Mouse (Mus musculus) left cerebral cortex, adult 9 months (tissue): ENCODE results near the gene Pax7.

Experiments
- DNase-seq, 2 experiments: peaks; one replicate each; pipeline ENCODE4 v3.0.0; 2022; ENCODE audit warnings: low spot score in 2 of 2

Gene Pax7

DNA sequence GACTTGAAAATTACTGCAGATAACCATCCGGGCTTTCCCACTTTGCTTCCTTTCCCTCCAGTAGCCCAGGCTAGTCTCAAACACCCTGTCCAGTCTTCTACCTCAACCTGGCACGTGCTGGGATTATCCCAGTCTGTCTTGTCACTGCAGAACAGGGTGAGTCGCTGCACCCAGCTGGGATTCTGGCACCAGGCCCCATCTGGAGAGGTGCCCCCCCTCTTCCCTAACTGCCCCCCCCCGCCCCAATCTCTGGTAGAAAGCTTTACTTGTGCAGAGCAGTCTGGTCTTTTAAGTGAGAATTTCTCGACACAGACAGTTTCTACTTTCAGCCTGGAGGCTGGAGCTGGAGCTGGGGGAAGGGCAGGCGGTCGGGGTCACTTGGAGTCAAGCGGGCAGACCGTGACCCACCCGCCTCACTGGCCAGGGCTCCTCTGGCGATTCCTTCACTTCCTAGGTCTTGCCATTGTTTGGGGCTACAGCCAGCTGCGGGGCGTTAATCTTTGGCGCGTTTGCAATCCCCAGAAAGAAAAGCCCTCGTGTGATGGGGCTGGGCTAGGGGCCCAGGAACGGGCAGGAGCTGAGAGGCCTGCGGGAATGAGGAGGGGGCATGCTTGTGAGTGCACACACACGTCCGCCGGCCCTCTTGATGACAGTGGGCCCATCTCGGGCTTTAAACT lies 22.4 kb downstream of the Pax7 start:
- no peak for DNase-seq

DNA sequence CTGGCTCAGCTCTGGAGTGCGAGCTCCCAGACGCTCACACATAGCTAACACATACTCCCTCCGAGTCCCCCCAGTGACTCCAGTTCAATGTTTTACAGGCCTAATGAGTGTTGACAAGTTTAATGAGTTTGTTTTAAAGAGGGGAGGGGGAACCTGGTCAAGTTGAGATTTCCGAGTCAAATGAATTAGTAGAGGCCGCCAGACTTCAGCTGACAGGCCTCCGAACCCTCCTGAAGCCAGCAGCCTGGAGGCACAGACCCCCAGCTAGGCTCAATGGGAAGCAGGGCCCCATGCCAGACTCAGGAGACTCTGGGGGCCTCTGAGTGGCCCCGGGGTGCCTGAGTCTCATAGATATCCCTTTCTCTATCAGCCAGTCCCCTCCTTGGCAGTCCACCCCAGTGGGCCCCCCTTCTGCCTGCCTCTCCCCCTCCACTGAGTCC lies 23.9 kb downstream of the Pax7 start:
- DNase-seq, result no peak

DNA sequence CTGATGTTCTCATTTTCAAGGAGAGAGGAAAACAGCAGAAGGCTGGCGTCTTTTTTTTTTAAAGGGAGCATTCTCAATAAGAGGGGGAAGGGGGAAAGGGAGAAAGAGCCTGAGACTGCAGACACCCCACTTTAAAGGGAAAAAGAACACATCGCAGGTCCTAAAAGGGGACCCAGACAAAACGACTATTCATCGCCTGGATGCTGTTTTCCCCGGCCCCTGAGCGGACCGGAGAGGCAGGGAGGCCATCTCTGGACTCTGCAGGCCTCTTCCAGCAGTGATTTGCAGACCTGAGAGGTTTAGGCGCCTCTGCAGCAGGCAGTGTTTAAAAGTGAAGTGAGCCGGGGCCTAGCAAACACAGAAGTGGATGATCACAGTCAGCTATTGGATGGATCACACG lies 25.5 kb downstream of the Pax7 start:
- no peak for DNase-seq

GRCm38 (mm10) chr4:139807191-139807808 lies 26.0 kb downstream of the Pax7 start:
- no peak for DNase-seq

DNA sequence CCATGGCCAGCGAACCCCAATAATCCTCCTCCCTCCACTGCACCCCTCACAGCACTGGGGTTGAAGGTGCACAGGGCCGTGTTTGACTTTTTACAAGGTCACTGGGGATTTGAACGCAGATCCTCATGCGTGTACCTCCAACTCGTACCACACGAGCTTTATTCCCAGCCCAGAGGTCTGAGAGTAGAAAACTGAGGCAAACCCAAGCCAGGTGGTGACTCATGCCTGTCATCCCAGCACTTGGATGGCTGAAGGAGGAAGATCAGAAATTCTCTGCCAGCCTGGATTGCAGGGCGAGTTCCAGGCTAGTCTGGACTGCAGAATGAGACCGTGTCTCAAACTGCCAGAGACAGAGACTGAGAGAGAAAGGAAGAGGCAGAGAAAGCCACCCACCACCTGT lies 28.4 kb downstream of the Pax7 start:
- no peak for DNase-seq

DNA sequence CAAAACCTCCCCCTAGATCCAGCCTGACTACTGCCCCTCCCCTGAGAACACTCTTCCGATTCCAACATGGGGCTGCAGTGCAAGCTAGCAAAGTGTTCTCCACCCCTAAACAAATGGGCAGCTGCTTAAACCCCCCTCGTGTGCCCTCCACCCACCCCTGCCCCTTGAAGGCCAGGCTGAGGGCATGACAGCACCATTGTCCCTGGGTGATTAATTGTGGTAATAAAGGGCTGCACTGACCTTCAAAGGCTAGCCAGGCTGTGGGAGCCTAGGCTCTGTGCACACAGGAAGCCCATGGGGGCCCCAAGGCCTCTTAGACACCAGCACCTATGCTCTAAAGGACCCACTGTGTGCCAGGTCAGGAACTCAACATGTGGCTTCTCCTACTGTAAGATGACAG lies 29.3 kb downstream of the Pax7 start:
- DNase-seq, result no peak

DNA sequence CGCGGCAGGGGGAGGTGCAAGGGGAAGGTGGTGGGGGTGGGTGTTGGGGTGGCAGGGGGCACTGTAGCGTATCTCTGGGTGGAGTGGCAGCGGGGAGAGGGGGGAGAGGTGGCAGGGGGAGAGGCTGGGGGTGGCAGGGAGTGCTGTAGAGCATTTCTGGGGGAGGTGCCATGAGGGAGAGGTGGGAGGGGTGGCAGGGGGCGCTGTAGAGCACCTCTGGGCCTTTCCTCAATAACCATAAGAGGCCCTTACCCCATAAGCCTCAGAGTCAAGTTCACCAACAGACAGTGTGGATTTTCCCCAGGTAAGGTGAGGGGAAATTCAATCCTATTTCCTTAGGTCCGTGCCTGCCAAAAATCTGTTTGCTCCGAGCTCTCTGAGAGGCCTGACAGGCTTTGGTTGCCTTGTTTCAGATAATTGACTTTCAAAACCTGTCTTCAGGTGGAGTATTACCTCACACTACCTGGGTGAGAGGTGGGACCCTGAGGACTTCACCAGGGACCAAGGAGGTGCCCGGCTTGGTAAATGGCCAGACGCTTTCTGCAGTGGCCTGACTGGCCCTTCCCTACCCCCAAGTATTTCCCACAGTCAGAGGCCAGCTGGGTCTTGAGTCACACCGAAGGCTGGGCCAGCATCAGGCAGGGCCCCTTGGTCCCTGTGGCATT lies 33.8 kb downstream of the Pax7 start:
- no peak for DNase-seq

- no peak for DNase-seq
Observed at GRCm38 (mm10) chr4:139797344-139797743, 36.0 kb downstream of the Pax7 start.

DNA sequence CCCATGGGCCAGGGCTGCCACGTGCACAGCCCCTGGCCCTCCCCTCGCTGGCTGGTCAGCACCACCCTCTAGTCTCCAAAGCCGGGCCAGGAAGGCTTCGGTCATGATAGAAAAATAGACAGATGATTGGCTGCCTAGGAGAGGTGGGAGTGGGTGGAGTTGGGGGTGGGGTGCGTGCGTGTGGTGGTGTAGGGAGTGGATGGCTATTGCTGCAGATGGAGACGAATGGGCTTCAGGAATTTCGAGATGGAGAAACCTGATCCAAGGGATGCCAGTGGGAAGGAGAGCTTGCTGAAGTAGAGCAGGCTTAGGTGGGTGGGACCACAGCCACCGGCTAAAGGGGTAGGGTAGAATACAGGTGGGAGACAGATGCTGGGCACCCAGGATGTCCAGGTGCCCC lies 37.2 kb downstream of the Pax7 start:
- no peak for DNase-seq

DNA sequence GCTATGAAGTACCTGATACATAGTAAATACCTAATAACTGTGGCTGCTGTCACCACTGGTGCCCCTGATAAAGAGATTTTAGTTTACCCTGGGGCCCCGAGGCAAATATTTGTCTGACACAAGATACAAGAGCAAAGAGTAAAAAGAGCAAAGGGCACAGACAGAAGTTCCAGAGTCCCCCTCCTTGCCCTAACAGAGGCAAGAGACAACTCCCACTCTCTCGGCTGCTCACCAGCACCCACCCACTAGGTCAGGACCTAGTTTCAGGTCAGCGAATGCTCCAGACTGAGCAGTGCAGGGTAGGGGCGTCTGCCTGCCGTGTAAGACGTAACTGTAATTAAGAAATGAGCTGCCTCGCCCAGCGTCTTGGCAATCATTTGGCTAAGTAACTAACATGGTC lies 42.2 kb downstream of the Pax7 start:
- DNase-seq, result no peak

DNA sequence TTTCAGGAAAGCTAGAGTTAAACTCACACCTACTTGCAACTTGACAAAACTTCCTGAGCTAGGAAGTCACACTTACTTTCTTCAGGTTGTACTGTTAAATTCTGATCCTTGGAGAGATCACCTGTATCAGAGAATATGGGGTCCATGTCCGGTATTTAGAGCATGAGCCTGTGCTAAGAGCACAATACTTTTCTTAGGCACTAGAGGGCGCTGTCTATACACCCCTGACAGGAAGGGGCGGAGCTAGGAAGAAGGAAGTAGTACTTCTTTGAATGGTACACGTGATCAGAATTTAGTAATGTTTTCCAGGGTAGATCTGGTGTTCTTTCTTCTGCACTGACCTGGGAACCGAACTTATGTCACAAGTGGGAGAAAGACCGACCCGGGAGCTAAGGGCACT lies 43.6 kb downstream of the Pax7 start:
- DNase-seq, result no peak

DNA sequence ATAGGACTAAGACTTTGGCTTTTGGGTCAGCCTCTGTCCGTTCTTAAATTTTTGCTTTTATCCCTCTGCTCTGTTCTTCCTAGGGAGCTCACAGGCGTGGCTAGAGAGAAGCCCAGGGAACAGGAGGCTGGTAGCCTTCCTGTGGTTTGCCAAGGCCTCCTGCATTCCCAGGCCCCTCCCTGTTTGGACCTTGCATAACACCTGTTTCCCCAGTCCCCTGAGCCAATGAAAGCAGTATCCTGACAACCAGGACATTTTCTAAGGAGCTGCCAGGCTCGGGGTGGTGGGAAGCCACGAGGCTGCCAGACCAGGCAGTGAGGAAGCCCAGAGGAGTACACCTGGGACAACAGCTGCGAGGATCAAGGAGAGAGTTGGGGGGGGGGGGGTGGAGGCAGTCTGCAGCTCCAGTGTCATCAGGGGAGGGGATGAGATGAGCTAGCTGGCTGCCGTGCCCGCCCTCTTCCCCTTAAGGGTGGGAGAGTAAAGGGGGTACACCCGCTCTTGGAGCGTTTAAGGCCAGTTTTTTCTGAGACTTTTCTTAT lies 50.3 kb downstream of the Pax7 start:
- DNase-seq, result no peak

- DNase-seq, result no peak
Observed at GRCm38 (mm10) chr4:139771125-139771631, 62.1 kb downstream of the Pax7 start.

DNA sequence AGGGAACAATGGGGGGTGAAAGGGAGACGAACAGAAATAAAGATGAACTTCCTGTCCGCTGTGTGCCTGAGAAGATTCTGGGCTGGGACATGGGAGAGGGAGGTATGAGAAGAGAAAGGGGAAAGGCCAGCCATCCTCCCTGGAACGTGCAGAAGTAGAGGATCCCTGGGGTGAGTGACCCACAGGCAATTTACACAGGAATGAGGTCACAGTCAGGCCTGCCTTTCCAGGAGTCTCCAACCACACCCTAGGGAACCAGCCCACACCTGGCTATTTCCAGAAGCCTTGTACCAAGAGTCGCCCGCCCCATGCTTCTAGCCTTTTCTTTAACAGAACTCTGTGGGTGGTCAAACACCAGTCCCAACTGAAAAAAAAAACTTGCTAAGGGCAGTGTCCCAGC lies 65.5 kb downstream of the Pax7 start:
- DNase-seq, result no peak

DNA sequence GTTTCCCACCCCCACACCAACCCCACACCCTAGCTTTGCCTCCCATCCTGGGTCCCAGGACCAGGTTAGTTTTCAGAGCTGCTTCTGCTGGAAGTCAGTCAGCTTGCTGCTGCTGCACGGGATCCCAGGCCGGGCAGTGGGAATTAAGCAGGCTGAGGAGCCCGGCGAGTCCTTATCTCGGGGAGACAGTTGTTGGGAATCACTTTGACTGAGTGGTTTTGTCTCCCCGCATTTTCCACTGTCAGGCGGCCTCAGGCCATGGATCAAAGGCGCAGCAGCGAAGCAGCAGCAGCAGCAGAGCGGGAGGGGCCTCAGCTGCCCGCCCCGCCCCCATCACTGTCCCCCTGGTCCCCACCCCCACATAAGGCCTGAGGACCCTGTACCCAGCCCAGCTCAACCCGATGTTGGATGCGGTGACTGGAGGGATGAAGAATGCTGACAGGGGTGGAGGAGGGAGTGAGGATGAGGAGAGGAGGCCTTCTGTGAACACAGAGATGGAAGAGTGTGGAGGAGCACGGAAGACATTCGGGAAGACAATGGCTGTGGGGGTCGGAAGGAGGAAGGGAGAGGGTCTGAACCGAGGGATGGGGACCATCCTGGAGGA lies 66.1 kb downstream of the Pax7 start:
- no peak for DNase-seq

DNA sequence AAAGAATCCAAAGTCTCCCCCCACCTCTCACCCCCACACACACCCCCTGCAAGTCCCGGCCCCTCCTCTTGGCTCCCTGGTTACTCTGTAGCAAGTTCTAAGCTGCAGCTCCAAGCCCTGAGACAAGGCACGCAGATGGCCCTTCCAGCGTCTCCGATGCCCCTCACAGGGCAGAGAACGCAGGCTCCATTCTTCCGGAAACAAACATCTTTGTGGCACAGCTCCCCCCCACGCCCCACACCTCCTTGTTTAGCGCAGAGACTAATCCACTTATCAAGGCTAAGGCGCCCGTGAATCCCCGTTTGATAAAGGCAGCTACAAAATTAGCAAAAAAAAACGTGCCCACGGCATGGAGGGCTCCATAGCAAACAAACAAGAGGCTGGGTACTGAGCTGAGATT lies 71.4 kb downstream of the Pax7 start:
- no peak for DNase-seq

GRCm38 (mm10) chr4:139760736-139761135 lies 72.6 kb downstream of the Pax7 start:
- DNase-seq, result no peak

DNA sequence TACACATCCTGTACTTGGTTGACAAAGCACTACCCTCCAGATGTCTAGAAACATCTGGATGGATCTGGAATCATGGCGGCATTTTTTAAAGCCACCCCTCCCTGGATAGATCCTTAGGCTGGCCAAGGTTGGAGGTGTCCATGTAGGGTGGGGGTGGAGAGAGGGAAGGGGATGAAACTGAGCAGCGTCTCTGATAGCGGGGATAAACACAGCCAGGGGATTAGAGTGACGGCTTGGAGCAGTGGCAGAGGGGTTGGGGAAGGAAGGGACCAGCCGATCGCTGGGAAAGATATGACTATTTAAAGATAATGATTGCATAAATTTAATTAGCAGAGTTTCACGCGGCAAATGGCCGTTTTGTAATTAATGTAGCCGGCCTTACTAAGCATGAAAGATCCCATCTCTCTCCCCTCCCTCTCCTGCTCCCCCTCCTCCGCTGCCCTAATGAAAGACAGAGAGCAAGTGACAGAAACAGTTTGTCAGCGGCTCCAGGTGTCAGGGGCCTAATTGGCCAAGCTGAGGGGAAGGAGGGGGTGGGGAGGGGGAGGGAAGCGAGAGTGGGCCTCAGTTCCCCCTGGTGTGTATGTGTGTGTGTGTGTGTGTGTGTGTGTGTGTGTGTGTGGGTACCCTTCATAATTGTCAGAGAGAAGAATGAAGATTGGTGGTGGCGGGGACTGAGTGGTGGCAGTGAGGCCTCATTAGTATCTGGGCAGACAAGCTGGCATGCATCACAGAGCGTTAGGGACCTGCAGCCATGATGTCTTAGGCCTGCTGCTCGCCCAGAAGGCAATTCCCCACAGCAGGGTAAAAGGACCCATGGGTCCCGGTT lies 74.6 kb downstream of the Pax7 start:
- DNase-seq, result no peak

GRCm38 (mm10) chr4:139756931-139757330 lies 76.4 kb downstream of the Pax7 start:
- DNase-seq, result no peak

DNA sequence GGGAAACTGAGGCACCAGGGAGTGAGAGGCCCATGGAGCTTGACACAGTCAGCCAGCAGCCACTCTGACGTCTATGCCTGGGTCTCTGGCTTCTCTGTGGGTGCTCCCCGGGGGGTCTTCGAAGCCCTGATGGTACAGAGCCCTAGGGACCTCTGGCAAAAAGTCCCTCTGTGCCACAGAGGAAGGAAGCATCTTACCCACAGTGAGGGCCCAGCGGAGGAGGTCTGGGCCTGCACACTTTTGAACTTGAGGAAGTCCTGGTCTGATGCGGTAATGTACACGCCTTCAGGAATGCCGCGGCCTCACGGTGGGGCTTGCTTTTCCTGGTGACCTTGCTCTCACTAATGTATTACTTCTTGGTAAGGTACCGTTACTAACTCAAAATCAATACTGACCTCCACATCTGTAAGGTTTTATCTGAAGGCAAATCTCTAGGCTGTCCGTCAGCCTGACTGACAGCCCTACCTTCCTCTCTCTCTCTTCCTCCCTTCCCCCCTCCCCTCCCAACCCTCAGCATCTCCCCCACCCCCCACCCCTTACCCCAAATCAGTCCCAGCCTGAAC lies 79.1 kb downstream of the Pax7 start:
- DNase-seq, result no peak

DNA sequence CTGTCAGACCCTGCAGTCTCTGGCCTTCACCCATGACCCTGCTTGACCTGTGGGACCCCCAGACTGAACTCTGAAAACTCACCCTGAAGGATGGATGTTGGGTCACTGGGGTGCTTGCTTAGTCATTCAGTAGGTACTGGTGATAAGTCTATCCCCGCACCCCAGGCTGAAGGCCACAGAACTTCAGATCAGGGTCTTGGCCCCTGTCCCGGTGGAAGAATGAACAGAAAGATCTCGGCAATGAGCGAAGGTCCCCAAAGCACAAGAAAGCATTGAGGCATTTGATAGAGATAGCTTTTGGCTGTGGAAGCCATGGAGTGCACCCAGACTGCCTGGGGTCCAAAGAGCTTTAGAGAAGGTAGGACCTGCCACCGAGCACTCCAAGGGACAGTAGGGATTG lies 82.4 kb downstream of the Pax7 start:
- DNase-seq, result no peak
